Mouse (Mus musculus): ENCODE data around the gene Micall2. TPM values are rescaled to one million over a fixed set of nuclear protein-coding genes. Genes with fewer than 3 reads are reported as not detected.
A peak's percentile ranks its signal among the peaks of the same experiment; 100 is the strongest.
"Not testable (repeated sequence)": the region's sequence is repeated elsewhere in the genome, so short reads cannot be mapped to it uniquely, and the experiment has no call there.

The Micall2 gene
- 11.7 and 13.2 TPM in 2 replicates for polyA plus RNA-seq (2012; rRNA removed)

- peak; percentile 93 for DNase-seq (ENCODE audit: low read depth, low spot score)
- WGBS = 2% methylated on average over 49 of the region's 50 CpGs
These were observed at the start of gene Micall2 for GRCm38 (mm10) chr5:139735677-139736503. Gene Micall2 (minus strand): TSS chr5:139736336.

DNA sequence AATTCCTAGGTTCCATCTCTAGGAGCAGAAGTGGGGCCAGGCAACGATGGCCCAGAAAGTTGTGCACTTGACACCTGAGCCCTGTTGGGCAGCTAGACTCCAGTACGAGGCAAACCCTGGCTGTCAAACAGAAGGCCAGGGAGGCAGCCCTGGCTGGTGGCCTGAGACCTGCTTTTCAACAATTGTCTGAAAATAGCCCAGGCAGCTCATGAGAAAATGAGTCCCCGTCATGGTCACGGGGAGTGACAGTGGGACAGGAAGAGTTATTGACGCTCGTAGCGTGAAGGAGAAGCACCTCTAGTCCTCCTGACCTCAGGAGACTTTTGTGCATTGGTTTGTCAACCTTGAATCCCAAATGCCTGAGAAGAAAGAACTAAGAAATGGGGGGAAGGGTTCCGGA lies 45.3 kb upstream of the Micall2 start:
- no peak for DNase-seq (ENCODE audit: low read depth, low spot score)
- WGBS = 74% methylated on average over 8 of the region's 8 CpGs

- 72% methylated on average over 5 of the region's 5 CpGs for WGBS
- no peak for DNase-seq (ENCODE audit: low read depth, low spot score)
These were observed 40.8 kb upstream of the Micall2 start for GRCm38 (mm10) chr5:139776966-139777365.

DNA sequence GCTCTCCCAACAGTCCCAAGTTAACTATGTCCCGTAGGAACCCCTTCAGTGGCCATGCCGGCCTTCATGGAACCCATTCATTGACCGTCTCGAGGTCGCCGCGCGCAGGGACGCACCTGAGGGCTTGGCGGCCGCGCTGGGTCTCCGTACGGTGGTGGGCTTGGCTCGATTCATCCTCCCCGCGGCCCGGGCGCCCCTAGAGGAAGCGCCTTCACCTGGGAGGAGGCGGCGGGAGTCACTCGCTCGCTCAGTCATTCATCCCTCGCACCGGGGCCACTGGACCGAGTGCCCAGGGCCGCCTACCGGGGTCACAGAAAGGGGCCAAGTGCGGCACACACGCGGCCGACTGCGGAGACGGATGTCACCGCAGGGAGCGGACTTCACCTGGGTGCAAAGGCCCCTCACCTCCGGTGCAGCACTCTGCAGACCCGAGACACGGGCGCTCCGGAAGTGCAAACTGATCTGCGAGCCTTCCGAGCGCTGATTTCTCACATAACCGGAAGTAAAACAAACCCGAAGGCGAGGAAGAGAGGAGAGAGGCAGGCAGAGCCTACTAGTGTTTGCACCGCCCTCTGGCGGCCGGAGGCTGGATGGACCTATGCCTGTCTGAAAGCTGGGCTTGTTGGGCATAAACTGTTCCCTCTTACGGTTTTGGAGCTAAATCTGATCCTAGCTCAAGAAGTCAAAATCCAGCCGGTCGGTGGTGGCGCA lies 39.2 kb upstream of the Micall2 start, which contains the start of gene Ints1:
Gene Ints1, minus strand, starts transcription at position 459 of the 711 bp plus-strand sequence.
- under 1% methylated on average over 55 of the region's 55 CpGs for WGBS
- DNase-seq (ENCODE audit: low read depth, low spot score) = peak; percentile 94

- 95% methylated on average over 8 of the region's 8 CpGs for WGBS
- no peak for DNase-seq (ENCODE audit: low read depth, low spot score)
These were observed 32.1 kb upstream of the Micall2 start for GRCm38 (mm10) chr5:139768216-139768615.

- WGBS = 77% methylated on average over 11 of the region's 11 CpGs
- no peak for DNase-seq (ENCODE audit: low read depth, low spot score)
These were observed 28.2 kb upstream of the Micall2 start for GRCm38 (mm10) chr5:139764296-139764695.

DNA sequence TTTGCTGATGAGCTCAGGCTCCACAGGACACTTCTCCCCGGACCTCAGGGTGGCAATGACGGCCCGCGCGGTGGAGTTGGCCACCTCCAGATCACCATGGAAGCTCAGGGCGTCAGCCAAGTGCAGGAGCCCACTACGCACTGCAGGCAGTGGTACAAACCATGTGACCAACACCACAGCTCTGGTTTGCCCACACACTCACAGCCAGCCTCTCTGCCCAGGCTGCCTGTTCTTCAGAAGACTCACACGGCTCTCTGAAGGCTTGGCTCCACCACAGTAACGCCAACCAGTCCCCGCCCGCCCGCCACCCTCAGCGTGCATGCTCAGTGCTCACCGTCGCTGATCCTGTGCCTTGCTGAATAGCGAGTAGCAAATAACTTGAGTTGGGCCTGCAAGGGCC lies 22.0 kb upstream of the Micall2 start:
- DNase-seq (ENCODE audit: low read depth, low spot score) = no peak
- WGBS = 88% methylated on average over 16 of the region's 16 CpGs

- DNase-seq (ENCODE audit: low read depth, low spot score) = no peak
- 98% methylated on average over 2 of the region's 2 CpGs for WGBS
These were observed 20.4 kb upstream of the Micall2 start for GRCm38 (mm10) chr5:139756586-139756985.

DNA sequence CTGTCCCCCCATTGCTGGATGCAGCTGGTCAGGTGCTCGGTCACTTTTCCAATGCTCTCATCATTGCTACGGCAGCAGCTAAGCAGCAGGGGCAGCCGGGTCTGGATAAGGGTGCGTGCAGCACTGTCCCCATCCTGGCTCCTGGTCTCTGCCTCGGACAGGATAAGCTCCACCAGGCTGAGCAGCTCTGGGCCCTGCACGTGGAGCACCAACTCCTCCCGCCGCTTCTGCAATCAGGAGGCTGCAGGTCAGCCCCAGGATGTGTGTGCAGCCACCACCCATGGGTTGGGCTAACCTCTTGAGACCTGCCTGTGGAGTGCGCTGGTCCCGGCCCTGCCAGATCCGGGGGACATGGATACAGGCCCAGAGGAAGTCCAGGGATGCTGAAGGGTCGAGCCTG lies 20.0 kb upstream of the Micall2 start:
- no peak for DNase-seq (ENCODE audit: low read depth, low spot score)
- WGBS = 84% methylated on average over 12 of the region's 12 CpGs

GRCm38 (mm10) chr5:139754753-139755152 lies 18.6 kb upstream of the Micall2 start:
- 23% methylated on average over 12 of the region's 12 CpGs for WGBS
- DNase-seq (ENCODE audit: low read depth, low spot score) = no peak

GRCm38 (mm10) chr5:139750535-139750934 lies 14.4 kb upstream of the Micall2 start:
- no peak for DNase-seq (ENCODE audit: low read depth, low spot score)

DNA sequence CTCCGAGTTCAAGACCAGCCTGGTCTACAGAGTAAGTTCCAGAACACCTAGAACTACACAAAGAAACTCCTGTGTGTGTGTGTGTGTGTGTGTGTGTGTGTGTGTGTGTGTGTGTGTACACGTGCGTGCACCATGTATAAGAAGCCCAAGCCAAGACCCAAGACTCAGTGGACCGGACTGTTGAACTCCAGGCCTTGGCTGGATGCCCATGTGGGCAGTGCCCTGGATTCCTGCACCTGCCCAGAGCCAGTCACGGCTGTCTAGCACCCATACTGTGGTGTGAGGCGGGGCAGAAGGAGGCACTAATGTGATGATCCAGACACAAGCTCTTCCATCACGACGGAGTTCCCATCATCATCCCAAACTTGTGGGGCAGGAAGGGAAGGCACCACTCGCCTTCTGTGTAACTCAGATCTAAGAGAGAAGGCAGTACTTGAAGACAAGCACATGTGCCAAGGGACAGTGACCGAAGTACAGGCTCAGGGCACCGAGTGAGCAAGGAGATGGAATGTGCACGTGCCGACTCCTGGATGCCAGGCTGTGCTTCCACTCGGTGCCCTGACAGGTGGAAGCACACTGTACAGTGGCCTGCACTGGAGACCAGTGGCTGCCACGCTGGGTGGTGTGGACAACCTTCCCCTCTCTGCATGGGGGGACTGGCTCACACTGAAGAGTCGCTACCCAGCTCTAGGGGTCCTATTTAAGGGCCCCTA lies 13.4 kb upstream of the Micall2 start:
- 53% methylated on average over 16 of the region's 16 CpGs for WGBS
- DNase-seq (ENCODE audit: low read depth, low spot score) = no peak

GRCm38 (mm10) chr5:139745771-139746170 lies 9.6 kb upstream of the Micall2 start:
- 1% methylated on average over 3 of the region's 3 CpGs for WGBS
- no peak for DNase-seq (ENCODE audit: low read depth, low spot score)

- WGBS = 22% methylated on average over 3 of the region's 3 CpGs
- not testable (repeated sequence) for DNase-seq (ENCODE audit: low read depth, low spot score)
These were observed 6.5 kb upstream of the Micall2 start for GRCm38 (mm10) chr5:139742640-139743039.

GRCm38 (mm10) chr5:139738592-139739315 lies 2.6 kb upstream of the Micall2 start:
- WGBS = 53% methylated on average over 7 of the region's 7 CpGs
- DNase-seq (ENCODE audit: low read depth, low spot score) = no peak

GRCm38 (mm10) chr5:139737841-139738591 lies 1.9 kb upstream of the Micall2 start:
- WGBS = 39% methylated on average over 14 of the region's 14 CpGs
- DNase-seq (ENCODE audit: low read depth, low spot score) = peak; percentile 94

- no peak for DNase-seq (ENCODE audit: low read depth, low spot score)
- WGBS = 7% methylated on average over 10 of the region's 10 CpGs
These were observed 386 bp upstream of the Micall2 start for GRCm38 (mm10) chr5:139736504-139736940.

DNA sequence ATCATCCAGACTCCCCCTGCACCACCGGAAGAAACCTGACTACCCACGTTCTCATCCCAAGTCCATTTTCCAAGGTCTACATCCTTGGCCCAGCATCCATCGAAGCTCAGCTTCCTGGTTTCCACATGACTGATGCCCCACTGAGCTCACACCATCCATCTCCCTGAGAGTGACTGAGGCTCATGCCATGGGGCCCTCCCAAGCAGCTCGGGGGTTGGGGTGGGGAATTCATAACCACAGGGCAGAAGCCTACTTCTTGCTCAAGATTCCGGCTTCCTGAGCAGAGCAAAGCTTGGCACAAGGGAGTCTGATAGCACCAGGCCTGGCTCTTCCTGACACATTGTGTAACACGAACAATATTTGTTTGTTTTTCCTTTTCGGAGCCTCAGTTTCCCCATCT lies 1.4 kb downstream of the Micall2 start:
- no peak for DNase-seq (ENCODE audit: low read depth, low spot score)
- WGBS = 68% methylated on average over 7 of the region's 7 CpGs

DNA sequence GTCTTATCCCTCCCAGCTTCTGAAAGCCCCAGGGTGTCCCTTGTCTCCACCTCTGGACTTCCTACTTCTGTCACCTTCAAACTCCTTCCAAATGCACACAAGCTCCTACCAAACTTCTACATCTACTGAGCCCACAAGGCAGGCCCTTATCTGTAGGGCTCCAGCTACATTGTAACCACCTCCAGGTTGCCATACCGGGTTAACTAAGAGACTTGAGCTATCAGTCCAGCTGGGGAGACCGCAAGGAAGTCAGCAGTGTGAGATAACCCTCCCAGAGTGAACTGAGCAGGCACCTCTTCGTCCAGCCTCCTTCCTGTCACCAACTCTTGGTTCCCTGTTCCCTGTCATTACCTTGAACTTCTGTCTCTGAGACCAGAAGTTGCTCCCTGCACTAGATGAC lies 2.1 kb downstream of the Micall2 start:
- 35% methylated on average over 3 of the region's 3 CpGs for WGBS
- DNase-seq (ENCODE audit: low read depth, low spot score) = no peak

Data from large intestine, adult 2 months (tissue).